Mouse (Mus musculus) testis, adult 10 weeks (tissue): ENCODE results near the gene Taf1. TPM values are rescaled to one million over a fixed set of nuclear protein-coding genes. Genes with fewer than 3 reads are reported as not detected.

Experiments
- polyA plus RNA-seq: library from polyadenylated mRNA; stranded (reverse); fragments of 350-450 nt; fragmentation: Illumina TruSeq; extraction: RNeasy Lipid Tissue Mini Kit (QIAGEN cat#74804); gene quantifications from one replicate; pipeline ENCODE4 v1.2.3, GENCODE M21; 2014; ENCODE audit warnings: low read depth, low replicate concordance

Taf1 gene
- 21.2 TPM for polyA plus RNA-seq

GRCm38 (mm10) chrX:101532347-101533221 is at the start of gene Taf1:
Gene Taf1, plus strand, starts transcription at chrX:101532734.

GRCm38 (mm10) chrX:101639741-101640166 is 107.2 kb downstream of the Taf1 start, which contains the start of gene Ogt:
Gene Ogt, plus strand, starts transcription at chrX:101640060.

Other genes with a start within 250 kb of the Taf1 start
- 0.06 TPM for gene Nlgn3, start 233.6 kb upstream of the Taf1 start, polyA plus RNA-seq
- gene Gjb1, start 156.4 kb upstream of the Taf1 start, polyA plus RNA-seq: not detected
- 32.1 TPM for gene Zmym3, start 111.9 kb upstream of the Taf1 start, polyA plus RNA-seq
- gene Nono, start 103.4 kb upstream of the Taf1 start, polyA plus RNA-seq: 31.0 TPM
- not detected for gene Itgb1bp2, start 83.6 kb upstream of the Taf1 start, polyA plus RNA-seq
- 51.0 TPM for gene Ogt, start 107.3 kb downstream of the Taf1 start, polyA plus RNA-seq
- not detected for gene Cxcr3, start 201.5 kb downstream of the Taf1 start, polyA plus RNA-seq